Mouse (Mus musculus): Measurements from ENCODE around the gene Sae1.

The Sae1 gene

DNA sequence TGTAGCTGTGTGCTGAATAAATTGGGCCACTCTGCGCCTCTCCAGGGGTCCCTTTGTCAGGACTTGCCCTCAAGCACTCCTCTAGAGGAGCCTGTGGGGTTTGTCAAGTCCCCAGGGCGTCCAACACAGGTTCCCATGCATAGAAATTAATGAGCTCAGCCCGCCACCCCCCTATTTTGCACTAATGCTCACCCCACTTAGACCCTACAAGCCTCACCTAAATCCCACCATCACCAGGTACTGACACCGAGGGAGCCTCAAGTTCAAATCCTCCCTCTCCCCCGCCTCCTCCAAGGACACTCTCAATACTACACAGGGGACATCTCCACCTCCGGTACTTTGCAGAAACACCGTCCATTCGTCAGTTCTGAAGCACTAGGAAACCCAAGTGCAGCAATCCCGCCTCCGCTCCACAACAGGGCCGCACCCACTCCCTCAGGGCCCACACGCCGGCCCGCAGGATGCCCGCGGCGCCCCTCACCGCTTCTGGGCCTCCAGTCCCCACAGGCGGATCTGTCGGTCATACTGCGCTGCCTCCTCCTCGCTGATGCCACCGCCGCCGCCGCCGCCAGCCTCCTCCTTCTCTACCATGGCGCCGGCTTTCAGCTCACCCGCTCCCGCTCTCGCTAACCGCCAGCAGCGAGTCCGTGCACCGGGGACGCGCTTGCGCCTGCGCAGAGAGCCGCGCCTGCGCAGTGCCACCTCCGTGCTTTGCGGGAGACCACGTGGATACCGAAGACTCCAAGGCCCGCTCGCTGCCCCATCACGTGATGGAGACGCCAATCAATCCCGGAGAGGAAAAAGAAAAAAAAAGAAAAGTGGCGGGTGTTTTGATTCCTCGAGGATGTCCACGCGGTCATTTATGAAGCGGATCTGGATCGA, at the start of gene Sae1:
Gene Sae1, minus strand, starts transcription at position 647 of the 882 bp plus-strand sequence.
- DNase-seq (ENCODE audit: low read depth, low spot score), result peak; percentile 96

DNA sequence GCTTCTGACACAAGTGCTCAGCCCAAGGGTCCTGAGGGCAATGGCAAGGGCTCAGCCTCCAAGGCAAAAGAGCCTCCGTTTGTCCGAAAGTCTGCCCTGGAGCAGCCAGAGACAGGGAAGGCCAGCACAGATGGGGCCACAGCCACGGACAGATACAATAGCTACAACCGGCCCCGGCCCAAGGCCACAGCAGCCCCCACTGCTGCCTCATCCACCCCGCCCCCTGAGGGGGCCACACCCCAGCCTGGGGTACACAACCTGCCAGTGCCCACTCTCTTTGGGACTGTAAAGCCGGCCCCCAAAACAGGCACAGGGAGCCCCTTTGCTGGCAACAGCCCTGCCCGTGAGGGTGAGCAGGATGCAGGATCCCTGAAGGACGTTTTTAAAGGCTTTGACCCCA, 47.5 kb upstream of the Sae1 start:
- DNase-seq (ENCODE audit: low read depth, low spot score), result no peak

DNA sequence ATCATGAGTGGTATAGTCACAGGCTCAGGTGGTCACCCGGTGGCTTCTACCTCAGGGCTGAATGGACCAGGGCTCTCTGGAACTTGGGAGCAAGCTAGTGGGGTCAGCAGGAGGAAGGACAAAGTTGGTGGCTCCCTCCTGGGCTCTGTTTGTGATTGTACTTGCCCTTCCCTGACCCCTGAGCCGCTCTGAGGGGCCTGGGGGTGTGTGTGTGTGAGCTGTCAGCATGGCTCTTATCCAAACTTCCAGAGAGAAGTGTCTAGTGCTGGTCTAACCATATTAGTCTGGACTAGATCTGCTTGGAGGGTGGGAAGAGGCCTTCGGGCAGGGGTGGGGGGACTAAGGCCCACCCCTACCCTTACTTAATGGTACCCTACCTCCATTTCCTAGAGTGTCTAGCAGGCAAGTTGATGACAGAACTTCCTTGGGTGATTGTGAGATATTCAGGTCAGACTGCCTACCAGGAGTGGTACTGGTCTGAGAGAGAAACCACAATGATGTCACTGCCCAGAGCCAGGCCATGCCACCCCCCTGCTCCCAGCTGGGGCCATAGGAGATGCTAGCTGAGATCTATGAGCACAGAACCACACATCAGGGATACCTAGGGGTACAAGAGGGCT, 45.9 kb upstream of the Sae1 start:
- no peak for DNase-seq (ENCODE audit: low read depth, low spot score)

DNA sequence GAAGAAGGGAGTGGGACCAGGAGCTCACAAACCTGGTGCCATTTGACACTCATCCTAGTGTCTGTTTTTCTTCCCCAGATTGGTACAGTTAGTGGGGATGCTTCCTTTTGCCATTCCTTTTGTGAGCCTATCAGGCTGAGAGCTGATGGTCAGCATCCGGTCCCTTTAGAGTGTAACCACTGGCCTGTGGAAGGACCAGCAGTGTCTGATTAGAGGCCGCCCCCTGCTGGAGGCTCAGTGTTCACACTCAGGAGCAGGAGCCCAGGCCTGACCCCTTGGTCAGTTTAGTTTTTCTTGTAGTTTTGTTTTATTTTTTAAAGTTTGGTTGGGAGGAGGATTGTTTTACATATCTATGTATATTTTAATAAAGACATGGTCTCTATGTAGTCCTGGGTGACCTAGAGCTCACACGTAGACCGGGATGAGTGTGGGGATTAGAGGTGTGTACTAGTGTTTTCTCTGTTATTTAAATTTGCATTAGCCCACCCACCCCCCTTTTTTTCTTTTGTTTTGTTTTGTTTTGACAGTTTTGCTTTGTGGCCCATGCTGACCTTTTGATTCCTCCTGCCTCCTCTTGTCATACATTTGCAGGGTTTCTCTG, 38.6 kb upstream of the Sae1 start:
- peak; percentile 62 for DNase-seq (ENCODE audit: low read depth, low spot score)

DNA sequence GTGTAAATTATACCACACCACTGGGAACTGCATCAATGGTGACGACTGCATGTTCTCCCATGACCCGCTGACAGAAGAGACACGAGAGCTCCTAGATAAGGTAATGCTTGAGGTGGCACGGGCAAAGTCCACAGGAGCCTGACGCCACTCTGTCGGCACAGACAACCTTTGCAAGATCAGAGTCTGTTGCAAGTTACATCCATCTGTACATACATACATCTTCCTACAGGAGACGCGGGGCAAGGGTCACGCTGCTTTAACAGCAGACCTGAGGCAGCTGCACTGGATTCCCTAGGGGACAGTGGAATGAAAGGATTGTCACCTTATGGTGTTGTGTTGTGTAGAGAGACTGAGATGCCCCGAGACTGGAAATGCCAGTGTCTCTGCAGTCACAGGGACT, 38.1 kb upstream of the Sae1 start:
- no peak for DNase-seq (ENCODE audit: low read depth, low spot score)

DNA sequence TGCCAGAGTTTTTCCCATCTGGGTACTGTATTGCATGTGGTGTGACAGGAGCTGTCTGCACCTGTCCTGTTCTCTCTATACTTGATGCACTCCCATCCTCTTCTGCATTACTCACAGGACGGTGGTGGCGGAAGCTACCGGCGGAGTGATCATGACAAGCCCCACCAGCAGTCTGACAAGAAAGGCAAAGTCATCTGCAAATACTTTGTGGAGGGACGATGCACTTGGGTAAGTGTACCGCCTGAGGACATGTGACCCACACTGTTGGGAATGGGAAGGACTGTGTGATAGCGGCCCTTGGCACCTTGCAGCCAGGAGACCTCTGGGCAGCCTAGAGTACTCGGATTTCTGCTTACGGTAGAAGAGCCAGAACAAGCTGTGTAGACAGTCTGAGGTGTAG, 36.1 kb upstream of the Sae1 start:
- no peak for DNase-seq (ENCODE audit: low read depth, low spot score)

DNA sequence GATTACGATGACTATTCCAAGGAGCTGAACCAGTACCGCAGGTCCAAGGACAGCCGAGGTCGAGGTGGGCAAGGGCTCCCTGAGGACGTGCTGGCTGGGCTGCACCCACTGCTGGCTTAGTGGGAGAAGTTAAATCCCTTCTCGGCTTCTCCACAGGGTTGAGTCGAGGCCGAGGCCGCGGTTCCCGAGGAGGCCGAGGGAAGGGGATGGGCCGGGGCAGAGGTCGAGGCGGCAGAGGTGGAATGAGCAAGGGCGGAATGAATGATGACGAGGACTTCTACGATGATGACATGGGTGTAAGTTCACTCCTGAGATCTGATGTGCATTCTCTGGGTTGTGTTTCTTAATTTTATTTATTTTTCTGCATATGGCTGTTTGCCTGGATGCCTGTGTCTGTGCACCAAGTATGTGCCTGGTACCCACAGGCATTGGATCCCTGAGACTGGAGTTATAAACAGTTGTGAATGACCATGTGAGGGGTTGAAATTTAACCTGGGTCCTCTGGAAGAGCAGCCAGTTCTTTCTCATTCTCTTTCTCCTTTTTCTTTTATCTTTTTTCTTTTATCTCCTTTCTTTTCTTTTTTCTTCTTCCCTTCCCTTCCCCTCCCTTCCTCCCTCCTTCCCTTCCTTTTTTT, 34.7 kb upstream of the Sae1 start:
- no peak for DNase-seq (ENCODE audit: low read depth, low spot score)

DNA sequence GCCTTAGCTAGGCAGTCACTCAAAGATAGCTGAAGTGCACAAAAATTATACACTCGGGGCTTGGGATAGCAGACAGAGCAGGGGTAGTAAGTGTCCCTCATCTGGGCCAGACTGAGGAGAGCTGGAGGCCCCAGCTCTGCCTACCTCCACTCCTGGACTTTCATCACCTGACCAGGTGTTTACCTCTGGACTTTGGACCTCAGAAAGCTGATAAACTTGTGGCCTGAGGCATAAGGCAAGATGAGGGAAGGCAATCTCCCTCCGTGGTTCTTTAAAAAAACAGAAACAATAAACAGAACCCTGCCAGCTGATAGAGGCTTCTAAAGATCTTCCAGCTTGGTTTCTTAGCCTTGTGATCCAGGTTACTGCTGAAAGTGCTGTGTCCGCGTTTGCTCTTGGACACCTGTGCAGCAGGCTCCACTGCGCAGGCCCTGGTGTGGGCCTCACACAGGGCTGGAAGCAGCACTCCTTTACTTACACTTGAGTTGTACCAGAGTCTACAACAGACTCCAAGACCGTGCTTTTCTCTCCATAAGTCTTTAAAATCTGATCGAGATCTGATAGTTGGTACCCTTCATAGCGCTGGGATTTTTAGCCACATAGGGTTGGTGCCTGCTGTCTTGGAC, 33.0 kb upstream of the Sae1 start:
- DNase-seq (ENCODE audit: low read depth, low spot score), result no peak

DNA sequence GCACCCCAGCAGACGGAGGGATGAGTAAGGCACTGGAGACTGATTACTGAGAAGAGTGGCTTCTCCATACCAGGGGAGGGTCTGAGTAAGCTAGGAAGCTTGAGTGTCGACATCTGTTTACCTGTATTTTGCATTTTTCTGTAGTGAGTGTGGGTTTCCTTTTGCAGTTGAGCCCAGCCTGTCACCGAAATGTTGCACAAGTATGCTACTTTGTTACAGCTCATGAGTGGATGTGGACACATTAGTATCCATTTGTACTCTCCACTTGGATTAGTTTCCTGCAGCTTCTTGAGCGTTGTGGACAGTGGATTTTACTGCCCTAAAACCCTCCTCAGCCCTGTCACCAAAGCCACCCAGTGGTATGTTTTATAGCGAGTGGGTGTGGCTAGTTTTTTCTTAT, 31.1 kb upstream of the Sae1 start:
- DNase-seq (ENCODE audit: low read depth, low spot score), result no peak

DNA sequence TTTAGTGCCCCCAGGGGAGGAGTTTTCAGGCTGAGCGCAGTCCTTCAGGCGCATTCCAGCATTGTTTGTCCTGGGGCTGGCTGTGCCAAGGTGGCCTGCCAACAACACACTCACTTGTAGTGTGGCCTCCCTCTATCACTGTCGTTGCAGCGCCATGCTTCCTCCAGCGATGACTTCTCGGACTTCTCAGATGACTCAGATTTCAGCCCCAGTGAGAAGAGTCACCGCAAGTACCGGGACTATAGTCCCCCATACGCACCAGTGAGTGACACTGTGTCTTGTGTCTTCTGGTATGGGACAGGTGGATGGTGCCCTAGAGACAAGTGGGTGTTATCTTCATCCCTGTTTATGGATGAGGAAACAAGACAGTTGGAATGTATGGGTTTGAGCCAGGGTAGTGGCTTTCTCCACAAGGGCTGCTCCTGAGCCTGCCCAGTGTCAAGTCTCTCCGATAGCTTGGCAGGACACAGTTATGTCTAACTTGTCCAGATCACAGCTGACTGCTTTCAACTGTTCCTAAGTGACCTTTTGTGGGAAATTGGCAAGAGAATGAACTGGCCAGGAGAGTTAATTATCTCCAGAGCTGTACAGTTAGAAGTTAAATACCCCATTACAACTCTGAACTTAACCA, 29.6 kb upstream of the Sae1 start:
- DNase-seq (ENCODE audit: low read depth, low spot score), result no peak

DNA sequence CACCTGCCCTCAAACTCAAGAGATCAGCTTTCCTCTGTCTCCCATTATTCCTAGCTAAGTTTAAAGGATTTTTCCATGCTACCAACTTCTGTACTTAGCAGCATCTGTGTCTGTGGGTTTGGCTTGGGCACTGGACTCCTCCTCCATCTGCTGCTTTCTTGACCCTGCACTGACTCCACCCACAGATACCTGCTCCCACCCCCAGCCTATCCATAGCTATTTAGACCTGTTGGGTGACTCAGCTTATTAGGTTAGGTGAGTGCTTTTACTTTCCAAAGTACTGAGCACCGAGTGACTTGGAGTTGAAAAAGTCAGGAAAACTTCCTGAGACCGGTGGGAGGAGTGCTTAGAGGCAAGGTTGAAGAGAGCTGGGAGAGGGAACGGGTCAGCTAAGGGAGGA, 27.8 kb upstream of the Sae1 start:
- peak; percentile 84 for DNase-seq (ENCODE audit: low read depth, low spot score)

DNA sequence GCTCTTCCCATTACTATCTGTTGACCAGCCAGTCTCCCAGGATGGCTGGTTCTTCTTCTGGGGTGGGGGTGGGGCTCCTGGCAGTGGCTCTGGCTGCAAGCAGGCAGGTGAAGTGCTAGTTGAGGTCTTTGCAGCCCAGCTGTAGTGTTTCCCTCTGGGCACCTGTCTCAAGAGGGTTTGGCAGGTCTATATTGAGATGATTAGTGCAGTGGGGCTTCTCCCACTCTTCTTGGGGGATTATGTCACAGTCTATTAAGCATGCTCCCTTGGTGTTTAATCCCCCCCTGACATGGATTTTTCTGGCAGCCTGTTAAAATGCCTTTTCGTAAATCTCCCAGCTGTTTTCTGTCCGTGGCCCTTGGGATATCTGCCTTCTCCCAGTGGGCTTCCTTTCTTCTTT, 25.3 kb upstream of the Sae1 start:
- DNase-seq (ENCODE audit: low read depth, low spot score), result no peak

DNA sequence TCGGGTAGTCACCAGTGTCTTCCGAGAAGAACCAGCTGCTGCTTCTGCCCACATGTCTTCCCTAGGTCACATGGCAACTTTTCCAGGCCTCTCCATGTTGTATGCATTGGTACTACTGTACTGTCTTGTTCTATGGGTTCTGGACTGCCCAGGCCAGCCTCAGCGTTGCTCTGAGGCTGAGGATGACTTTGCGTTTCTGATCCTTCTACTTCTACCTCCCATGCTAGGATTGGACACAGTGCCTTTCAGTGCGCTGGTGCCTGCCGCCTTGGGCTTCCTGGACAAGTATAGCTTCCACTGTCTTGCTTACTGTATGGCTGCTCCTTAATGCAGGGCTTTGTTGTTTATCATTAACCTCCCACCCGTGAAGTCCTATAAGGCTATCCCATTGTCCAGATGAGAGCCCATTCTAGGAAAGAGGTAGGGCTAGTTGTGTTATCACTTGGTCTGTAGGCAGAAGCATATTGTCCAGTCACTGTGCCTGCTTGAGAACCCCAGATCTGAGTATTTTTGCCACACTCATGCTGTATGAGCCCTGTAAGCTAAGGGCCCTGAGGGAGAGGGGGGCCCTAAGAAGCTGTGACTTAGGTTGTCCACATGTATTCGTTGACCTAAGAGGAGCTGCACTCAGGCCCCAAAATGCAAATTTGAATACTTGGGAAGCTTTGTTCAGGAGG, 24.8 kb upstream of the Sae1 start:
- DNase-seq (ENCODE audit: low read depth, low spot score), result no peak

DNA sequence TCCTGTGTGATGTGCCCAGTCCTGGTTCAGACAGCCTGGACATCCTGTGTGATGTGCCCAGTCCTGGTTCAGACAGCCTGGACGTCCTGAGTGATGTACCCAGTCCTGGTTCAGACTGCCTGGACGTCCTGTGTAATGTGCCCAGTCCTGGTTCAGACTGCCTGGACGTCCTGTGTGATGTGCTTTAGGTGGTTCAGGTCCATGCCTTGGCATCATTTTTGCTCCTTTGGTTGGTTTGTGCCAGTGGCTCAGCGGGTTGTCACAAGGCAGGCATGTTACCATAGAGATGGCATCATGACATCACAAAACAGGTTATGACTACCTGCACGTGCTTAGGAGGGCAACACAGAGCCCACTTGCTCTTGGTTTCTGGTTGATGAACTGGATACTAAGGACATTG, 23.5 kb upstream of the Sae1 start:
- DNase-seq (ENCODE audit: low read depth, low spot score), result no peak

DNA sequence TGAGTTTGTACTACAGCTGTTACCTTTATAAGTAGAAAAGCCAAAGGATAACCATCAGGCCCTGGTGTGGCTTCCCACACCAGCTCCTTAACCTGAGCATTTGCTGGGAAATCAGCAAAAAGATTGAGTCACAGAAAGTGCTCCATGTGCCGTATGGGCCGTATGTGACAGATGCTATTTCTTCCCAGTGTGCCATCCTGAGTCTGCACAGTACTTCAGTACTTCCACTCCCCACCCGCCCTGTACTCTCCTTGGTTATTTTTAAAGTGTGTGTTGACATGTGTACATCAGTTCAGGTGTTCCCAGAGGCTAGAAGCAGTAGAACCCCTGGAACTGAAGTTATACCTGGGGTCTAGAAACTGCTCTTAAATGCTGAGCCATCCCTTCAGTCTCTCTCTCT, 19.4 kb upstream of the Sae1 start:
- DNase-seq (ENCODE audit: low read depth, low spot score), result no peak

DNA sequence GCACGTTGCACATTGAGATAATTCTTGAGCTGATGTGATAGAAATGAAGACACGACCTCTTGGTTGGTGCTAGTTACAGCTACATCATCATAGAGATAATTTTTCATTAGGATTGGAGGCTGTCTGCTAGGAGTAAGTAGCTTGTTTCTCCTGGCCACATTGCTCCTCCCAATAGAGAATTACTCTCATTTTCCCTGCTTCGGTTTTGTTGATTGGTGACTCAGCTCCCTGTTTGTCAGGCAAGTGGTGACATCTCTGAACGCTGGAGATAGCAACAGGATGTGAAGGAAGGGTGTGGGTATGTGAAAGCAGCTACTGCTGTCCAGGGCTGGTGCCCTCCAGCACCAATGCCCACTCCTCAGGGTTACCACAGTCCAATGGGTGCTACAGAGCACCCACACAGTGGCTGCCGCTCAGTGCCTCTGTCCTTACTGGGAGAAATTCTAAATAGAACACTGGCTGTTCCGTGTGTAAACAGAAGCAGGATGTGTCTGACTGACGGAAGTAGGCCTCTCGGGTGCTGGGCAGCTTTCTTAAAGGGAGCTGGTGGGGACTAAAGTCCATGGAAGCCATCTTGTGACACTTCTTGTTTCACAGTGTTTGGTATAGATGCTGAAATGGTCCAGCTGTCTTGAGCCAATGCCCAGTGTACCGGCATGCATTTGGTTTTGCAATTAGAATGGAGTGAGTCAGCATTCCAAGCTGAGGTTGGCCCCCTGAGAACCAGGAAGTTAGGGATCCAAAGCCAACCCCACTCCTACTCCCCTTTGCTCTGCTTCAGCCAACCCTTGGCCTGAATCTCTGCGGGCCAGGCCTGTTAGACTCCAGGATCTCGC, 18.1 kb upstream of the Sae1 start:
- peak; percentile 59 for DNase-seq (ENCODE audit: low read depth, low spot score)

DNA sequence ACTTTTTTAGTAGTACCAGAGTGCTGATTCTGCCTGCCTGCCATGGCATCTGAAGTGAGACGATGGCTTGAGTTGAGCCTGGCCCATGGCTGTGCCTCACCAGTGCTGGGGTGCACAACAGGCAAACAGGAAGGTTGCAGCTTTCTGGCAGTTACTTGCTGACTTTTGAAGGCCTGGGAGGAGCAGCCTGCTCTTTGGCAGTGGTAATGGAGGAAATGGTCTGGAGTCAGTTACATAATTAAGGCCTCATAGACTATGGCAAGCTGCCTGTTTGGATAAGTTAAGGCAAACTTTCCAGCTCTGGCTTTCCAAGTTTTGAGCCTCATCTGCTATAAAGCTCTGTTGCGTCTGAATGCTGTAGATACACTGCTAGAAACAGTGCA, 17.5 kb upstream of the Sae1 start:
- DNase-seq (ENCODE audit: low read depth, low spot score), result no peak

DNA sequence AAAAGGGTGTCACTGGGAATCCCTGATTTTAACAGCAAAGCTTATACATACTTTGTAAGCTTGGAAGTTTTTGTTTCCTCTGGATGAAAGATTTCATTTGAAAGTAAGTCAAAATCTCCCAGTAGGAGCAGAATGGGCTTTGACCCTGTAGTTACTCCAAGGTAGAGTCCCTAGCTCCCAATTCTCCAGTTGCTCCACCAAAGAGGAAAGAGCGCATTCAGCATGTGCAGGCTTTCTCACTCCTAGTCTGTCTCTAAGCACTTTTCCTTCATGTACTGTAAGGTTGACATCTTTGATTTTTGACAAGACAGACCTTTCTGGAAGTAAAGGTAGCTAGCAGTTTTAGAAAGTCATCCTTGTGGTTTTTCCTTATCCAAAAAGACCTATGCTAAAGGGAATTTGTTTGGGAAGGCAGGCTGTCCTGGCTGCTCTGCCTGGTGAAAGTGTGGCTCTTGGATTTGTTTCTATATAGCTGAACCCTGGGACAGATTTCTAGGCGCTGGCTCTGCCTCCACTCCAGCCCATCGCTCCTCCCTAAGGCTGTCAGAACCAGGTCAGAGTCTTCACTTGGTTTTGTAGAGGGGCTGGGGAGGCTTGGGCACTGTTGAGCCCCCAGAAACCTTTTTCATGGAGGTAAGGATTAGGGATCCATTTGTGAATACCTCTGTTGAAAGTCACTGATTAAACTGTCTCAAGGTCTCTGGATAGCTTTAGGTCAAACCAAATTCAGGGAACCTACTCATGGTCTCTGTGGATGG, 16.9 kb upstream of the Sae1 start:
- no peak for DNase-seq (ENCODE audit: low read depth, low spot score)

All from R1 (cell line).